Mouse (Mus musculus) bone marrow macrophage, adult 2 months (primary cell): ENCODE measurements around the gene Nsd2.

Experiments used
- CTCF ChIP-seq: IDR thresholded peaks from 2 replicates; pipeline ENCODE4 v1.5.1; 2012; ENCODE audit warnings: low read depth, mild to moderate bottlenecking, low read length, moderate library complexity
- POLR2A ChIP-seq: IDR thresholded peaks from 2 replicates; pipeline ENCODE4 v1.6.1; 2012; ENCODE audit warnings: mild to moderate bottlenecking, low read depth, low read length, borderline replicate concordance

DNA sequence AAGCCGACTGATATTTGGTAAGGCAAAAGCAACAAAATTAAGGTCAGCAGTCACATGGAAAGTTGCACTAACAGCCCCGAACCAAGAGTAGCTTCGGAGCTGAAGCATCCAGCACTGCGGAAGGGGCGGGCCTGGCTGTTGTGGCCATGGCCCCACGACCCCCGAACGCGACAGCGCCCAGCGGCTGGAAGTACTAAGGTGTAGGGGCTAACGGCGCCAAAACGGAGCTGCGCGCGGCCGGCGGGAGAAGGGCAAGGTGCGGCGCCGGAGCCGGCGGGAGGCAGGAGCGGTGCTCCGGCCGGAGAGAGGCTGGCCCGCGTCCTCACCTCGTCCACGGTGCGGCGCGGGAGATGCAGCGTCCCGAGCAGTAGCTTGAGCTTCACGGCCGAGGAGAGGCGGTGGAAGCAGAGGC, 115.2 kb downstream of the Nsd2 start:
- TF ChIP-seq POLR2A = no peak
- TF ChIP-seq CTCF = no peak
